Mouse (Mus musculus) neural tube, embryonic 14.5 days (tissue): ENCODE results near the gene Gm498. TPM values are rescaled to one million over a fixed set of nuclear protein-coding genes. Genes with fewer than 3 reads are reported as not detected.

Source experiments
- ATAC-seq: fragments of 200-750 bp; cut with Nextera tagmentation; 2 replicates; pipeline ENCODE4 v1.8.0; 2017; ENCODE audit warnings: low read depth, mild to moderate bottlenecking, moderate TSS enrichment, moderate library complexity
- H3K27ac ChIP-seq: fragments of 300-500 bp; sonication (generic); 2 replicates; pipeline ENCODE4 v1.5.1; 2014; ENCODE audit warnings: low read depth, mild to moderate bottlenecking, control low read depth, low read length, moderate library complexity, mixed read lengths
- H3K27me3 ChIP-seq: fragments of 300-500 bp; sonication (generic); 2 replicates; pipeline ENCODE4 v1.6.1; 2014; ENCODE audit warnings: low read length; ENCODE audit not compliant: control insufficient read depth, insufficient read depth
- H3K36me3 ChIP-seq: fragments of 300-500 bp; sonication (generic); 2 replicates; pipeline ENCODE4 v1.6.1; 2014; ENCODE audit warnings: low read length, mixed read lengths; ENCODE audit not compliant: control insufficient read depth, insufficient read depth
- H3K4me1 ChIP-seq: fragments of 300-500 bp; sonication (generic); 2 replicates; pipeline ENCODE4 v1.6.1; 2014; ENCODE audit warnings: low read length; ENCODE audit not compliant: control insufficient read depth, insufficient read depth
- H3K4me2 ChIP-seq: fragments of 300-500 bp; sonication (generic); 2 replicates; pipeline ENCODE4 v1.6.1; 2014; ENCODE audit warnings: mild to moderate bottlenecking, low read depth, low read length, control low read depth
- H3K4me3 ChIP-seq: fragments of 300-500 bp; sonication (generic); 2 replicates; pipeline ENCODE4 v1.5.1; 2014; ENCODE audit warnings: low read depth, low read length, control low read depth, mixed read lengths
- H3K9ac ChIP-seq: fragments of 300-500 bp; sonication (generic); replicated peaks from 2 replicates; pipeline ENCODE4 v1.6.1; 2014; ENCODE audit warnings: low read depth, mild to moderate bottlenecking, control low read depth, low read length, mixed read lengths
- H3K9me3 ChIP-seq: fragments of 300-500 bp; sonication (generic); 2 replicates; pipeline ENCODE4 v1.6.1; 2016; ENCODE audit warnings: low read length; ENCODE audit not compliant: control insufficient read depth
- WGBS: fragments of 180-500 bp; shearing (Covaris S2); extraction: QIAGEN DNeasy Blood & Tissue Kit; methylation state at CpG from one replicate; pipeline ENCODE4 v1.1.7; 2014; 5-methylcytosine and 5-hydroxymethylcytosine counted together
- polyA plus RNA-seq: library from polyadenylated mRNA; unstranded; fragments of >200 nt; fragmentation: Nextera tagmentation; extraction: Ambion mirVana; gene quantifications from 2 replicates; pipeline ENCODE4 v1.2.1, GENCODE M21; 2014

The Gm498 gene
- polyA plus RNA-seq, 1 experiment from 2014 or later: not detected

GRCm38 (mm10) chr7:143848768-143849482 is 17.7 kb upstream of the Gm498 start:
- ATAC-seq: no peak
- no peak overlapping the region for H3K9ac ChIP-seq
- 89% methylated on average over 6 of the region's 8 CpGs for WGBS
- H3K27me3 ChIP-seq: no peaks in the 10 kb centered on the region
- H3K36me3 ChIP-seq: peaks cover 47% of the 10 kb centered on the region
- no peaks in the 10 kb centered on the region for H3K9me3 ChIP-seq
- no peak overlapping the region for H3K4me2 ChIP-seq
- H3K27ac ChIP-seq: no peak overlapping the region
- no peak overlapping the region for H3K4me3 ChIP-seq
- no peaks in the 10 kb centered on the region for H3K4me1 ChIP-seq

GRCm38 (mm10) chr7:143868874-143869273 is 2.2 kb downstream of the Gm498 start:
- ATAC-seq: no peak
- Histone ChIP-seq H3K27ac (no peak overlapping the region), H3K36me3 (no peaks in the 10 kb centered on the region), H3K4me1 (no peaks in the 10 kb centered on the region), H3K27me3 (no peaks in the 10 kb centered on the region), H3K4me2 (no peak overlapping the region), H3K9me3 (no peaks in the 10 kb centered on the region), H3K9ac (no peak overlapping the region), H3K4me3 (no peak overlapping the region)
- WGBS: 87% methylated on average over 4 of the region's 4 CpGs

GRCm38 (mm10) chr7:143883717-143884116 is 17.1 kb downstream of the Gm498 start:
- WGBS: 84% methylated on average over 6 of the region's 6 CpGs
- Histone ChIP-seq H3K36me3 (no peaks in the 10 kb centered on the region), H3K4me1 (no peaks in the 10 kb centered on the region), H3K9ac (no peak overlapping the region), H3K27me3 (no peaks in the 10 kb centered on the region), H3K27ac (no peak overlapping the region), H3K4me3 (no peak overlapping the region), H3K9me3 (no peaks in the 10 kb centered on the region), H3K4me2 (no peak overlapping the region)
- ATAC-seq: no peak

GRCm38 (mm10) chr7:143891146-143891545 is 24.5 kb downstream of the Gm498 start:
- H3K9me3 ChIP-seq: no peaks in the 10 kb centered on the region
- no peak overlapping the region for H3K4me2 ChIP-seq
- H3K27ac ChIP-seq: no peak overlapping the region
- H3K27me3 ChIP-seq: no peaks in the 10 kb centered on the region
- 87% methylated on average over 2 of the region's 2 CpGs for WGBS
- no peak for ATAC-seq
- H3K4me3 ChIP-seq: no peak overlapping the region
- H3K9ac ChIP-seq: no peak overlapping the region
- H3K4me1 ChIP-seq: no peaks in the 10 kb centered on the region
- H3K36me3 ChIP-seq: no peaks in the 10 kb centered on the region

- H3K9ac ChIP-seq: no peak overlapping the region
- H3K27ac ChIP-seq: no peak overlapping the region
- no peaks in the 10 kb centered on the region for H3K36me3 ChIP-seq
- no peak for ATAC-seq
- no peak overlapping the region for H3K4me2 ChIP-seq
- no peaks in the 10 kb centered on the region for H3K4me1 ChIP-seq
- 67% methylated on average over 2 of the region's 2 CpGs for WGBS
- H3K4me3 ChIP-seq: no peak overlapping the region
- no peaks in the 10 kb centered on the region for H3K27me3 ChIP-seq
- no peaks in the 10 kb centered on the region for H3K9me3 ChIP-seq
Observed at GRCm38 (mm10) chr7:143892361-143892760, 25.7 kb downstream of the Gm498 start.

GRCm38 (mm10) chr7:143900667-143901066 is 34.0 kb downstream of the Gm498 start:
- Histone ChIP-seq H3K36me3 (no peaks in the 10 kb centered on the region), H3K27ac (no peak overlapping the region), H3K4me1 (no peaks in the 10 kb centered on the region), H3K27me3 (no peaks in the 10 kb centered on the region), H3K4me2 (no peak overlapping the region), H3K9ac (no peak overlapping the region), H3K4me3 (no peak overlapping the region), H3K9me3 (no peaks in the 10 kb centered on the region)
- WGBS: 18% methylated on average over 2 of the region's 2 CpGs
- ATAC-seq: no peak

- Histone ChIP-seq H3K27ac (no peak overlapping the region), H3K27me3 (no peaks in the 10 kb centered on the region), H3K4me3 (no peak overlapping the region), H3K9ac (no peak overlapping the region), H3K4me1 (no peaks in the 10 kb centered on the region), H3K4me2 (no peak overlapping the region), H3K9me3 (no peaks in the 10 kb centered on the region), H3K36me3 (no peaks in the 10 kb centered on the region)
- no peak for ATAC-seq
- 86% methylated on average over 1 of the region's 1 CpGs for whole genome bisulfite sequencing
Observed at GRCm38 (mm10) chr7:143905176-143905575, 38.5 kb downstream of the Gm498 start.

- Histone ChIP-seq H3K9ac (no peak overlapping the region), H3K27ac (no peak overlapping the region), H3K9me3 (no peaks in the 10 kb centered on the region), H3K36me3 (no peaks in the 10 kb centered on the region), H3K27me3 (no peaks in the 10 kb centered on the region), H3K4me2 (no peak overlapping the region), H3K4me1 (no peaks in the 10 kb centered on the region), H3K4me3 (no peak overlapping the region)
- ATAC-seq: no peak
- WGBS: 76% methylated on average over 3 of the region's 3 CpGs
Observed at GRCm38 (mm10) chr7:143905606-143906005, 39.0 kb downstream of the Gm498 start.

GRCm38 (mm10) chr7:143913611-143914010 is 47.0 kb downstream of the Gm498 start:
- Histone ChIP-seq H3K9ac (no peak overlapping the region), H3K27ac (no peak overlapping the region), H3K36me3 (no peaks in the 10 kb centered on the region), H3K4me2 (no peak overlapping the region), H3K4me3 (no peak overlapping the region), H3K27me3 (no peaks in the 10 kb centered on the region), H3K9me3 (no peaks in the 10 kb centered on the region), H3K4me1 (no peaks in the 10 kb centered on the region)
- whole genome bisulfite sequencing: 87% methylated on average over 8 of the region's 8 CpGs
- ATAC-seq: no peak
